Mouse (Mus musculus): ENCODE measurements around the gene Dnajc27. TPM values are rescaled to one million over a fixed set of nuclear protein-coding genes. Genes with fewer than 3 reads are reported as not detected.

The Dnajc27 gene
- total and polyA plus RNA-seq, 3 experiments = 7.9 to 10.1 (median 9.8) TPM

- peak; percentile 24; the same call in 1 of the 2 replicates for TF ChIP-seq IRF4 (IDR thresholded peaks at IDR 0.05; ENCODE audit: low read depth, low read length)
Measured at GRCm38 (mm10) chr12:4082132-4083001, at the start of gene Dnajc27 (continued).

GRCm38 (mm10) chr12:4036157-4036556 is 46.2 kb upstream of the Dnajc27 start:
- peaks cover 20% of the 10 kb centered on the region for H3K27me3 ChIP-seq (replicated peaks)
- in situ Hi-C loops (cut with MboI; ENCODE audit: low pct_ligation_motif_present, low pct_unique_long_range_greater_than_20kb, low sequenced_read_pairs) = loop anchor here (5.0 kb wide), 1 partner anchor 39 kb away; no protein-coding TSS in a partner anchor
- dilution Hi-C loops (cut with MboI; ENCODE audit: extremely low pct_ligation_motif_present, extremely low pct_unique_long_range_greater_than_20kb, low sequenced_read_pairs) = no loop called here

GRCm38 (mm10) chr12:4037511-4037910 is 44.9 kb upstream of the Dnajc27 start:
- TF ChIP-seq MAX (IDR thresholded peaks at IDR 0.05; ENCODE audit: low read length) = no peak
- TF ChIP-seq NELFE (IDR thresholded peaks at IDR 0.05; ENCODE audit: low read depth, low read length) = no peak
- no peak for TF ChIP-seq POLR2AphosphoS2 (IDR thresholded peaks at IDR 0.05; ENCODE audit: low read depth, low read length)
- TF ChIP-seq MAZ (IDR thresholded peaks at IDR 0.05; ENCODE audit: low read depth, low read length) = no peak
- DNase-seq (ENCODE audit: extremely low read depth) = no peak
- H3K27me3 ChIP-seq (replicated peaks) = peaks cover 20% of the 10 kb centered on the region
- H3K36me3 ChIP-seq (replicated peaks in 1 of 2; ENCODE audit: control insufficient read depth in 1 of 2, insufficient read depth in 1 of 2, low read length in 1 of 2) = no peaks in the 10 kb centered on the region
- dilution Hi-C loops (cut with MboI; ENCODE audit: extremely low pct_ligation_motif_present, extremely low pct_unique_long_range_greater_than_20kb, low sequenced_read_pairs) (no loop called here), in situ Hi-C loops (cut with MboI; ENCODE audit: low pct_ligation_motif_present, low pct_unique_long_range_greater_than_20kb, low sequenced_read_pairs) (loop anchor here (5.0 kb wide), 1 partner anchor 40 kb away; no protein-coding TSS in a partner anchor)
- H3K4me3 ChIP-seq (replicated peaks in 1 of 3; ENCODE audit: low read depth in 2 of 3, low read length in 2 of 3, poor library complexity in 1 of 3) = no peak overlapping the region
- H3K9ac ChIP-seq (ENCODE audit: insufficient read depth, low read depth) = no peak overlapping the region
- H3K27ac ChIP-seq (ENCODE audit: insufficient read depth, low read depth) = no peak overlapping the region
- H3K9me3 ChIP-seq (replicated peaks; ENCODE audit: low read length) = no peaks in the 10 kb centered on the region
- H3K79me2 ChIP-seq (replicated peaks; ENCODE audit: control insufficient read depth, extremely low read depth, insufficient read depth, poor library complexity, severe bottlenecking) = no peaks in the 10 kb centered on the region
- H3K4me2 ChIP-seq (ENCODE audit: insufficient read depth, low read depth, poor library complexity, severe bottlenecking) = no peak overlapping the region
- peaks cover 2 to 16% of the 10 kb centered on the region in 2 experiments; a peak in 3 of 4 replicates for H3K4me1 ChIP-seq (ENCODE audit: control insufficient read depth in 1 of 2, insufficient read depth in 2 of 2)

More at GRCm38 (mm10) chr12:4036157-4036556, 46.2 kb upstream of the Dnajc27 start:
- no peak for DNase-seq (ENCODE audit: extremely low read depth)
- TF ChIP-seq RCOR1 (conservative IDR thresholded peaks at IDR 0.05; ENCODE audit: low read depth, low read length) = no peak
- no peak for TF ChIP-seq POLR2A (IDR thresholded peaks at IDR 0.05; ENCODE audit: low read depth, low read length)
- no peak for TF ChIP-seq USF2 (conservative IDR thresholded peaks at IDR 0.05; ENCODE audit: low read depth, low read length)
- TF ChIP-seq ZC3H11A (IDR thresholded peaks at IDR 0.05; ENCODE audit: low read depth, low read length) = no peak
- TF ChIP-seq POLR2AphosphoS2 (IDR thresholded peaks at IDR 0.05; ENCODE audit: low read depth, low read length) = no peak
- TF ChIP-seq ZKSCAN1 (IDR thresholded peaks at IDR 0.05; ENCODE audit: borderline replicate concordance, low read depth, low read length) = no peak
- TF ChIP-seq MEF2A (IDR thresholded peaks at IDR 0.05; ENCODE audit: borderline replicate concordance, low read depth, low read length) = no peak
- no peak for TF ChIP-seq MAZ (IDR thresholded peaks at IDR 0.05; ENCODE audit: low read depth, low read length)
- TF ChIP-seq TBP (conservative IDR thresholded peaks at IDR 0.05; ENCODE audit: low read depth, low read length) = no peak
- TF ChIP-seq PAX5 (IDR thresholded peaks at IDR 0.05; ENCODE audit: low read length) = no peak
- no peak for TF ChIP-seq MAFK (IDR thresholded peaks at IDR 0.05; ENCODE audit: insufficient replicate concordance, low read length)
- no peak for TF ChIP-seq RAD21 (IDR thresholded peaks at IDR 0.05; ENCODE audit: low read depth, low read length)
- no peak for TF ChIP-seq TCF12 (IDR thresholded peaks at IDR 0.05; ENCODE audit: low read depth, low read length)
- H3K36me3 ChIP-seq (replicated peaks in 1 of 2; ENCODE audit: control insufficient read depth in 1 of 2, insufficient read depth in 1 of 2, low read length in 1 of 2) = no peaks in the 10 kb centered on the region
- H3K4me1 ChIP-seq (ENCODE audit: control insufficient read depth in 1 of 2, insufficient read depth in 2 of 2) = peaks cover 2 to 16% of the 10 kb centered on the region in 2 experiments; a peak in 3 of 4 replicates
- H3K79me2 ChIP-seq (replicated peaks; ENCODE audit: control insufficient read depth, extremely low read depth, insufficient read depth, poor library complexity, severe bottlenecking) = no peaks in the 10 kb centered on the region
- H3K4me3 ChIP-seq (replicated peaks in 1 of 3; ENCODE audit: low read depth in 2 of 3, low read length in 2 of 3, poor library complexity in 1 of 3) = no peak overlapping the region
- H3K9me3 ChIP-seq (replicated peaks; ENCODE audit: low read length) = no peaks in the 10 kb centered on the region
- no peak overlapping the region for H3K4me2 ChIP-seq (ENCODE audit: insufficient read depth, low read depth, poor library complexity, severe bottlenecking)
- H3K27ac ChIP-seq (ENCODE audit: insufficient read depth, low read depth) = no peak overlapping the region
- H3K9ac ChIP-seq (ENCODE audit: insufficient read depth, low read depth) = no peak overlapping the region
